Mouse (Mus musculus): ENCODE results near the gene Hibch. TPM values are rescaled to one million over a fixed set of nuclear protein-coding genes. Genes with fewer than 3 reads are reported as not detected.

The Hibch gene
- 24.6 and 25.0 TPM in 2 replicates for polyA plus RNA-seq (2016; fragmentation: Nextera tagmentation; extraction: Ambion mirVana)

DNA sequence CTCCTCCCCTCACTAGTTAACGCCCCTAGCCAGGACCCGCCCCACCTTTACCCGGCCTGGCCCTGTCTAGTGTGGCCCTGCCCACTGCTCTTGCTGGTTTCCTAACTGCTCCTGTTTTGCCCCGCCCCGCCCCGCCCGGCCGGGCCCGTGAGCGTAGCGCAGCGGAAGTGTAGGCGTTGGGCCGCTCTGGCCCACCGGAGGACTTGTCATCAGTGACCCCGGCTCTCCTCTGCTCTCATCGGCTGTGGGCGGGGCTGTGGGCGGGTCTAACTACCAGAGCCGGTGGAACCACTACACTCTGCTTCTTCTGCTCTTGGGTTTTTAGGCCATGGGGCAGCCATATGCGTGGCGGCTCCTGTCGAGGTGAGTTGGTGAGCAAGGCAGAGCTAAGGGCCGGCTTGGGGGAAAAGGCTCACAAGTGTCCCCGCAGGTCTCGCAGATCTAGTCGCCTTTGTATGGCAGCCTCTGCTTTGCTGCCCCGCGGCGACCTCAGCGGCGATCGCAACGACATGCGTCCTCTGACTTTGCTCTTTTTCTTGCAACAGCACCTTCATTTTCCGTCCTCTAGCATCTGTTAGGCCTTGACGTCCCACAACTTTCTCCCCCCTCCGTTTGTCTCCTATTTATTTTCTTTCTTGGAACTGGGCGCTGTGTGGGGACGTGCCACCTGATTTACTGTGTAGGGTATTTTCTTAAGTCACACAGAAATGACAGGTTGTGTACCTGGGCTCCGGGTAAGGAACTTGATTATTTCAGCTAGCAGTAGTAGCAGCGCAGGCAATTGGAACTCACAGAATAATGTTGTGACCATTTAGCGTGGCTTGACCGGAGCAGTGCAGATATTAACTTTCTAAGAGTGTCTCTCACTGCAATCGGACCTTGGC, at the start of gene Hibch:
TSS of gene Hibch (plus strand) at position 148 of the 884 bp plus-strand sequence.
- Histone ChIP-seq H3K9me3 (no peaks in the 10 kb centered on the region), H3K36me3 (no peaks in the 10 kb centered on the region), H3K9ac (peak within 1 kb of the TSS; percentile 56), H3K27me3 (no peaks in the 10 kb centered on the region), H3K4me3 (peak within 1 kb of the TSS; percentile 54), H3K27ac (0 out of 2 replicates have a peak within 1 kb of the TSS, but pooled peaks have one; percentile 46), H3K4me2 (replicated peaks) (peak within 1 kb of the TSS; percentile 65), H3K4me1 (peaks cover 7% of the 10 kb centered on the region; the same call in 1 of the 2 replicates)
- ATAC-seq (ENCODE audit: insufficient number of reproducible peaks, insufficient read depth, low FRiP score, low TSS enrichment), result peak; percentile 100
- WGBS, result 3% methylated on average over 45 of the region's 45 CpGs

DNA sequence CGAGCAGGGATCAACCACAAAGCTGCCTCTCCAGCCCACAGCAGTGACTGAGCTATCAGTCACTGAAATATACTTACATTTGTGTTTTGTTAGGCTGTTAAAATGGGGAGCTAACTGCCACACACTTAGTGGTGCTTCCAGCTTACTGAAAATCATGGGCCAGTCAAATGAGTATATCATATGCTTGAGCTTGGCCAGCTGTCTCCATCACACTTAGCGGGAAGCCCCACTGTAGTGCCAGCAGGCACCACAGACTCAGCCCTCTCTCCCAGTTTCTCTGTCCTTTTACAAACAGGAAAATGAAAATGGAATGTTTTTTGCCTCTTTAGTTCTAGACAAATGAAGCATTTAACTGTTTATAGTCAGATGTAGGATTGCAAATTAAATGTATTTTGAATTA, 48.8 kb upstream of the Hibch start:
- H3K9me3 ChIP-seq, result no peaks in the 10 kb centered on the region
- H3K4me1 ChIP-seq, result no peaks in the 10 kb centered on the region
- 0 out of 2 replicates have a peak, but pooled peaks cover 15% of the 10 kb centered on the region for H3K36me3 ChIP-seq
- no peaks in the 10 kb centered on the region for H3K27me3 ChIP-seq
- H3K9ac ChIP-seq, result no peak overlapping the region
- no peak overlapping the region for H3K27ac ChIP-seq
- no peak for ATAC-seq (ENCODE audit: insufficient number of reproducible peaks, insufficient read depth, low FRiP score, low TSS enrichment)
- H3K4me2 ChIP-seq (replicated peaks), result no peak overlapping the region
- 97% methylated on average over 2 of the region's 2 CpGs for WGBS
- H3K4me3 ChIP-seq, result no peak overlapping the region

DNA sequence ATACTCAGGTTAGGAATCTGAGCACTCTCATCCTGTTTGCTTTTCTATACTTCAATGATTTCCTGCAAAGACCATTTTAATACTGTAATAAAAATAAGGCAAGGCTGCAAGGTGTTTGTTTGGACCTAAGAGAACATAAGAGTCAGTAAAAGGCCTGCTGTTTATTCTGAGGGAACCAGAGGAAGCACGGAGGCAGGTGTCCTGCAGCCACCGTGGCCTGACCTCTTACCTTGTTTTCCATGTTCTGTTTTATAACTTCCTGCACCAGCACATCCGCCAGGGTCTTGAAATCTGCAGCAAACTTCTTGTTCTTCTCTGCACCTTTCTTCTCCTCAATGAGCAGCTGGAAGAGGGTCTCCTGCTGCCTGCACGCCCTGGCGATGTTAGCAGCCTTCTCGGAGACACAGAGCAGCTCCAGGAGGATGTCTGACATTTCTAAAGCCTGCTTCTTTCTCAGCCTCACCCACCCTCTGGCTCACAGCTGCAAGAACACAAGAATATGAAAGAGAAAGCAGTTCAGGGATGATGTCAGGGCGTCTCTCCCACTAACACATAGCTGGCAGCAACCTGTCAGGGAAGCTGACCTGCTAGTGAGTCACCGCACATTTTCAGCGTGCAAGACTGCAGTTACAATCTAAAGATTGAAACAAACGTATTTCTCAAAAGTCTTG, 45.5 kb upstream of the Hibch start:
- H3K4me2 ChIP-seq (replicated peaks), result no peak overlapping the region
- no peak for ATAC-seq (ENCODE audit: insufficient number of reproducible peaks, insufficient read depth, low FRiP score, low TSS enrichment)
- H3K9ac ChIP-seq, result no peak overlapping the region
- H3K4me3 ChIP-seq, result no peak overlapping the region
- H3K27ac ChIP-seq, result no peak overlapping the region
- no peaks in the 10 kb centered on the region for H3K4me1 ChIP-seq
- 0 out of 2 replicates have a peak, but pooled peaks cover 5% of the 10 kb centered on the region for H3K36me3 ChIP-seq
- 78% methylated on average over 10 of the region's 10 CpGs for WGBS
- H3K9me3 ChIP-seq, result no peaks in the 10 kb centered on the region
- H3K27me3 ChIP-seq, result no peaks in the 10 kb centered on the region

DNA sequence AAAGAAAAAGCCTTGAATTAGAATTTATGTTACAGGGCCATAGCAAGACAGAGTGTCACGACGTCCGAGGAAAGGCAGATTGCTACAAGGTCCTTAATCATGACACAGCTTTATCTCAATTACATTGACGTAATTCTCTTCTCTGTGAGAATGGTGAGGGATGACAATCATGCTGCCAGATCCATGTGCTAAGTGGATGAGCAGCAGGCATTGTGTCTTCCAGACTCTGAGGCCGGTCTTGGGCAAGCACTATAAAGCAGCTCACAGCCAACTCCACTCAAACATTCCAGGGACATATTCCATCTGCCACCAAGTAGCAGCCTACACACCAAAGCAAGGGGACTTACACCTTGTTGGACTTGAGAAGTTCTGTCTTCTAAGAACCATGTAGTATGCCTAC, 45.0 kb upstream of the Hibch start:
- WGBS, result 87% methylated on average over 5 of the region's 5 CpGs
- H3K9ac ChIP-seq, result no peak overlapping the region
- H3K9me3 ChIP-seq, result no peaks in the 10 kb centered on the region
- H3K27ac ChIP-seq, result no peak overlapping the region
- no peaks in the 10 kb centered on the region for H3K36me3 ChIP-seq
- ATAC-seq (ENCODE audit: insufficient number of reproducible peaks, insufficient read depth, low FRiP score, low TSS enrichment), result no peak
- H3K27me3 ChIP-seq, result no peaks in the 10 kb centered on the region
- H3K4me1 ChIP-seq, result no peaks in the 10 kb centered on the region
- no peak overlapping the region for H3K4me2 ChIP-seq (replicated peaks)
- H3K4me3 ChIP-seq, result no peak overlapping the region

DNA sequence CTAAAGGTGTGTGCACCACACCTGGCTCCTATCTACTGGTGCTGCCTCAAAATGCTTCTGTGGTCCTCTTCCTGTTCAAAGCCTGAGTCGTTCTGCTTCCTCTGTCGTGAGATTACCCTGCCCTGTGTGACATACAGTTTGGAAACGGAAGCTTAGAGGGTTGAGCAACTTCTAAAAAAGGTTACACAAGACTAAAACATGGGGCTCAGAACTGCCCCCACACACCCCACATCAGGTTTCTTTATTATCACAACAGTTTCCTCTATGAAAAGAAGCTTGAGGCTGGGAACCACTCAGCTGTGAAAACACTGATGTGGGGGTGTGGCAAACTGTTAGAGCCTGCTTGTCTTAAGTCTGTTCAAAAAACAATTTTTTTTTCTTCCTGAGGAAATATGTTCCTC, 44.4 kb upstream of the Hibch start:
- Histone ChIP-seq H3K27me3 (no peaks in the 10 kb centered on the region), H3K27ac (no peak overlapping the region), H3K36me3 (no peaks in the 10 kb centered on the region), H3K9ac (no peak overlapping the region), H3K4me1 (no peaks in the 10 kb centered on the region), H3K4me2 (replicated peaks) (no peak overlapping the region), H3K9me3 (no peaks in the 10 kb centered on the region), H3K4me3 (no peak overlapping the region)
- WGBS, result 58% methylated on average over 3 of the region's 3 CpGs
- ATAC-seq (ENCODE audit: insufficient number of reproducible peaks, insufficient read depth, low FRiP score, low TSS enrichment), result no peak

DNA sequence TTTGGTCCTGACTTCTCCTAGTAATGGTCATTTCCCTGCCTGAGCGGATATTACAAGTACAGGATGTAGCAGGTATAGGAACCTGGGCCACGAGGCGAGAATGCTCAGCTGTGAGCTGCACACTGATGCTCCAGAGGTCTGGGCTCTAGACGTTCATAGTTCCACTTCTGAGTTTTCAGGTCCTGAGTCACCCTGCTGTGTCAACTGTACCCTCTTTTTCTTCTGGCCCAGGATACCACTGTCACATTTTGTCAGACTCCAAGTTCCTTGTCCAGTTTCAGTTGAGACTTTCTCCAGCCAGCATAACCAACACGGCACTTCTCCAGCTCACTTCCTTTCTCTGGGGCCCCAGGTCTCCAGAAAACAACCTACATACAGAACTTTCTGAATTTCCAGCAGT, 43.1 kb upstream of the Hibch start:
- no peak for ATAC-seq (ENCODE audit: insufficient number of reproducible peaks, insufficient read depth, low FRiP score, low TSS enrichment)
- no peaks in the 10 kb centered on the region for H3K36me3 ChIP-seq
- 87% methylated on average over 5 of the region's 5 CpGs for WGBS
- no peak overlapping the region for H3K4me3 ChIP-seq
- H3K27ac ChIP-seq, result no peak overlapping the region
- no peak overlapping the region for H3K4me2 ChIP-seq (replicated peaks)
- no peak overlapping the region for H3K9ac ChIP-seq
- H3K27me3 ChIP-seq, result no peaks in the 10 kb centered on the region
- no peaks in the 10 kb centered on the region for H3K4me1 ChIP-seq
- H3K9me3 ChIP-seq, result no peaks in the 10 kb centered on the region

DNA sequence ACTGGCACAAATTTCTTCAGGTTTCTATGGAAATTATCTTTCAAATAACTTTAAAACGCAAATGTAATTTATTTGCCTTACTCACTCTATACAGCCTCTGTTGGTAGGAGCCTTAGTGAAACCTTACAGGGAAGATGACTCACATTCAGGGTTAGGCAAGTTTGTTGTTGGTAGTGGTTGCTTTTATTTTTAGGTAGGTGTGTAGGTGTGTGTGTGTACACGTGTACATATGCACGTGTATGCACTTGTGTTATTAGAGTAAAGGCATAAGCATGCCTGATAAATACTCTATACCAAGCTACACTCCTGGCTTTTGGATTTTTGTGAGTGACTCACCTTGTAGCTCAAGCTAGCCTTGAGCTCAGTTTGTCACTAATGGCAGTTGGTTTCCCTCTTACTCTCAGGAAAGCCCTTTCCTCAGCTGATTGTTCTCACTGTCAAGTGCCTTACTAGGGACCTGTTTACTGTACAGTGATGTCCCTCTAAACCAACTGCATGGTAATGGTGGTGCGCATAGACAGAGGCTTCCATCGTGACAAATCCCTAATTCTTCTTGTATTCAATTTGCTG, 42.2 kb upstream of the Hibch start:
- Histone ChIP-seq H3K36me3 (no peaks in the 10 kb centered on the region), H3K27ac (no peak overlapping the region), H3K9ac (no peak overlapping the region), H3K4me2 (replicated peaks) (no peak overlapping the region), H3K4me1 (no peaks in the 10 kb centered on the region), H3K27me3 (no peaks in the 10 kb centered on the region), H3K9me3 (no peaks in the 10 kb centered on the region), H3K4me3 (no peak overlapping the region)
- WGBS, result 88% methylated on average over 5 of the region's 5 CpGs
- no peak for ATAC-seq (ENCODE audit: insufficient number of reproducible peaks, insufficient read depth, low FRiP score, low TSS enrichment)

DNA sequence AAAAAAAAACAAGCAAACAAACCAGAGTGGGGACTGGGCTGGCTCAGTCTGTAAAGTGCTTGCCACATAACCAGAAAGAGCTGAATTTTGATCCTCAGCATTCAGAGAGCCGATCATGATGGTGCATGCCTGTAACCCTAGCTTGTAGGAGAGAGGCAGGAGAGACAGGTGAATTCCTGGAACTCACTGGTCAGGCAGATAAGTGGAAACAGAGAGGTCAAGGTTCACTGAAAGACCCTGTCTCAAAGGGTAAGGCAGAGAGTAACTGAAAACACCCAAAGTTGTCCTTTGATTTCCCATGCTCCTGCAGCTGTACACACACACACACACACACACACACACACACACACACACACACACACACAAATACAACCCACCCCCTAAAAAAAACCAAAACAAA, 39.7 kb upstream of the Hibch start:
- H3K4me1 ChIP-seq, result no peaks in the 10 kb centered on the region
- no peak for ATAC-seq (ENCODE audit: insufficient number of reproducible peaks, insufficient read depth, low FRiP score, low TSS enrichment)
- no peak overlapping the region for H3K27ac ChIP-seq
- H3K9ac ChIP-seq, result no peak overlapping the region
- 70% methylated on average over 1 of the region's 1 CpGs for WGBS
- H3K9me3 ChIP-seq, result no peaks in the 10 kb centered on the region
- no peaks in the 10 kb centered on the region for H3K36me3 ChIP-seq
- no peak overlapping the region for H3K4me2 ChIP-seq (replicated peaks)
- no peak overlapping the region for H3K4me3 ChIP-seq
- no peaks in the 10 kb centered on the region for H3K27me3 ChIP-seq

DNA sequence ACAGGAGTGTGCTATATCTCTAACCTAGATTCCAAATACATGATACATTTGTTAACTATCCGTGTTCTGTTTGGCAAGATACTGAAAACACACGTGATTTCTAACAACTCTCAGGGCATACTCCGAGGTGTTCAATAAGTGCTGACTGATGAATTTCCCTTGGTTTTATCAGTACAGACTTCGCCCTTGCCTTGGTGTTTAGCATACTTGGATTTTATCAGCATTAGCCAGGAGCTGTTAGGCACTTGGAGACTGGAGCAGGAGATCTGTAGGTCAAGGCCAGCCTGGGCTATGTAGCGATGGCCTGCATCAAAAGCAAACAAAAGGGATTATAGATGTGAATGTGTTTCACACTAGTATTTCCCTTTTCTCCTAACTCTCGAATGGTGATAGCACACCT, 36.3 kb upstream of the Hibch start:
- no peaks in the 10 kb centered on the region for H3K4me1 ChIP-seq
- no peaks in the 10 kb centered on the region for H3K9me3 ChIP-seq
- no peak overlapping the region for H3K4me3 ChIP-seq
- no peak overlapping the region for H3K4me2 ChIP-seq (replicated peaks)
- no peak overlapping the region for H3K9ac ChIP-seq
- ATAC-seq (ENCODE audit: insufficient number of reproducible peaks, insufficient read depth, low FRiP score, low TSS enrichment), result no peak
- no peaks in the 10 kb centered on the region for H3K36me3 ChIP-seq
- H3K27ac ChIP-seq, result no peak overlapping the region
- WGBS, result 91% methylated on average over 6 of the region's 6 CpGs
- no peaks in the 10 kb centered on the region for H3K27me3 ChIP-seq

DNA sequence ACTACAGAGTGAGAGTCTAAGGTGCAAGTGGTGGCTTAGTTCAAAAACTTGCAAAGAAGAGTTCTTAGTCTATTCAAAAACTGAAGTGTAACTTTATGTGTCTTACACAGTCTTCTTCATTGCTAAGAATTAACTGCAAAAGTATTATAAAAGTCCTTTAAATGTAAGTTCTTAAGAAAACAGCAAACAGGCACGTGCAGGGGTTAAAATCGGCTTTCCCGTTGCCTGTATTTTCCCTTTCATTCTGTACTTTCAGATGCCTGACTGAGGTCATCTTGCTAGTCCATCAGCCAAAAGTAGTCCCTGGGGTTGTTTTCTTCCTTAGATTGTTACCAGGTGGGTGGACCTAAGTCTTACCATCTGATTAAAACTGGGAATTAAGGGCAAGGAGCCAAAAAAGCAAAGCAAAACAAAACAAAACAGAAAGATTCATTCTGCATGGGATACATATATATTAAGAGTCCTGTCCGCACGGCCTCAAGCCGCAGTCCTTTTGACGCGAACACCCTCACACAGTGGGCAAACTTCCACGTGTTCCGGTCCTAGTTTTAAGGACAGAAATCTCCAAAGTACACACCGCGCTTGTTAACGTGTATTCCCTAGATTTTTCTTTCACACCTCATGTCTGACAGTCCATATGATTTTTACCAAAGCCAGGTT, 28.4 kb upstream of the Hibch start:
- Histone ChIP-seq H3K27me3 (no peaks in the 10 kb centered on the region), H3K9ac (no peak overlapping the region), H3K9me3 (no peaks in the 10 kb centered on the region), H3K4me1 (no peaks in the 10 kb centered on the region), H3K27ac (0 out of 2 replicates have a peak overlapping the region, but pooled peaks have one; percentile 50), H3K4me2 (replicated peaks) (peak overlapping the region; percentile 83), H3K36me3 (no peaks in the 10 kb centered on the region), H3K4me3 (peak overlapping the region; percentile 66)
- 33% methylated on average over 13 of the region's 13 CpGs for WGBS
- ATAC-seq (ENCODE audit: insufficient number of reproducible peaks, insufficient read depth, low FRiP score, low TSS enrichment), result no peak

Measured in embryonic facial prominence, embryonic 12.5 days (tissue).